Mouse (Mus musculus): ENCODE results near the gene Lcn9. TPM values are rescaled to one million over a fixed set of nuclear protein-coding genes. Genes with fewer than 3 reads are reported as not detected.
"Not testable (repeated sequence)": the region's sequence is repeated elsewhere in the genome, so short reads cannot be mapped to it uniquely, and the experiment has no call there.

The Lcn9 gene
- total RNA-seq, 1 experiment, result not detected

DNA sequence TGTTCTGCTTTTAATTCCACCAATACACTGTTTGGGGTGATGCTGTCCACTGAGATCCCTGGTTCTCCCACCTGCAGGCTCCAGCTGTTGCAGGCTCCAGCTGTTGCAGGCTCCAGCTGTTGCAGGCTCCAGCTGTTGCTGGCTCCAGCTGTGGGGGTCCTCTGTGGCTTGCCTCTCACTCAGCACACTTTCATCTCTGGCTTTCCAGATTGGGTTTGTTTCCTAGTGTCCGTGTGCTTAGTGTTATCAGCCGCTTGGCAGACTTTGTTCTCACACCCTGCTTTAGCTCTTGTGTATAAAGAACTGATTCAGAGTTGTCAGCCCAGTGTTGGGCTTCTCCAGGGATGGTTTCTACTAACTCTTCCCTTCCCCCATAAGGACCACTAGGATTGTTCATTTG lies 25.3 kb upstream of the Lcn9 start:
- Histone ChIP-seq H3K4me1 (ENCODE audit: control insufficient read depth in 2 of 2, insufficient read depth in 2 of 2, low read length in 2 of 2, poor library complexity in 1 of 2) (no peaks in the 10 kb centered on the region), H3K9me3 (ENCODE audit: control insufficient read depth, insufficient read depth, low read depth, low read length) (no peaks in the 10 kb centered on the region), H3K27ac (ENCODE audit: insufficient read depth, low read depth, low read length, poor library complexity, severe bottlenecking) (no peak overlapping the region), H3K36me3 (ENCODE audit: control insufficient read depth, insufficient read depth, low read length, poor library complexity, severe bottlenecking) (no peaks in the 10 kb centered on the region), H3K9ac (ENCODE audit: insufficient read depth, low read depth, low read length, poor library complexity, severe bottlenecking) (no peak overlapping the region), H3K4me3 (ENCODE audit: insufficient read depth in 1 of 2, low read depth in 1 of 2, low read length in 2 of 2, poor library complexity in 1 of 2, severe bottlenecking in 1 of 2) (no peak overlapping the region)
- TF ChIP-seq MAFK (IDR thresholded peaks at IDR 0.05; ENCODE audit: insufficient read depth, low read depth, low read length) (no peak), HCFC1 (IDR thresholded peaks at IDR 0.05; ENCODE audit: borderline replicate concordance, insufficient read depth, low read length) (no peak), ZNF384 (IDR thresholded peaks at IDR 0.05; ENCODE audit: low read depth, low read length) (no peak), ZC3H11A (IDR thresholded peaks at IDR 0.05; ENCODE audit: borderline replicate concordance, low read depth, low read length) (no peak), CHD2 (IDR thresholded peaks at IDR 0.05; ENCODE audit: low read depth, low read length) (no peak)
- in situ Hi-C loops (cut with MboI; ENCODE audit: low sequenced_read_pairs in 2 of 2, unreplicated experiment in 2 of 2), result no loop called here
- DNase-seq (ENCODE audit: low read depth, low spot score), result no peak

DNA sequence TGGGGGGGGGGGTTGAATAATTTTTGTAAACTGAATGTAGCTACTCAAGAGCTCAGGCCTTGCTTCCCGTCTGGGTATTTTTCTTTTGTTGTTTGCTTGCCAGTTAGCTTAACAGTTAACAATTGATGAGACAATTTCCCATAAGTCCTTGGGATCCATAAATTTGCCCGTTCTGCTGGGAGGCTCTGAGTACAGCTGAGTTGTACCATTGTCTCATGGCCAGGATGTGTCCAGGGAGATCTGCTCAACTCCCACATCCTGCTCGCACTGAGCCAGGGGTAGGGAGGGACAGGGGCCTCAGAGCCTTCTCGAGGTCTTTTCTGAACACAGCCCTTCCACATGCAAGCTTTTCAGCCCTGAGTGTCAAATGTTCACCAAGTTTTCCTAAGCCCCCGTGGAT lies 24.9 kb upstream of the Lcn9 start:
- Histone ChIP-seq H3K36me3 (ENCODE audit: control insufficient read depth, insufficient read depth, low read length, poor library complexity, severe bottlenecking) (no peaks in the 10 kb centered on the region), H3K4me3 (ENCODE audit: insufficient read depth in 1 of 2, low read depth in 1 of 2, low read length in 2 of 2, poor library complexity in 1 of 2, severe bottlenecking in 1 of 2) (no peak overlapping the region), H3K9ac (ENCODE audit: insufficient read depth, low read depth, low read length, poor library complexity, severe bottlenecking) (no peak overlapping the region), H3K27ac (ENCODE audit: insufficient read depth, low read depth, low read length, poor library complexity, severe bottlenecking) (no peak overlapping the region), H3K4me1 (ENCODE audit: control insufficient read depth in 2 of 2, insufficient read depth in 2 of 2, low read length in 2 of 2, poor library complexity in 1 of 2) (no peaks in the 10 kb centered on the region), H3K9me3 (ENCODE audit: control insufficient read depth, insufficient read depth, low read depth, low read length) (no peaks in the 10 kb centered on the region)
- no peak for DNase-seq (ENCODE audit: low read depth, low spot score)
- in situ Hi-C loops (cut with MboI; ENCODE audit: low sequenced_read_pairs in 2 of 2, unreplicated experiment in 2 of 2), result no loop called here
- TF ChIP-seq CHD2 (IDR thresholded peaks at IDR 0.05; ENCODE audit: low read depth, low read length), result no peak
- no peak for TF ChIP-seq ZNF384 (IDR thresholded peaks at IDR 0.05; ENCODE audit: low read depth, low read length)
- no peak for TF ChIP-seq MAFK (IDR thresholded peaks at IDR 0.05; ENCODE audit: insufficient read depth, low read depth, low read length)
- no peak for TF ChIP-seq HCFC1 (IDR thresholded peaks at IDR 0.05; ENCODE audit: borderline replicate concordance, insufficient read depth, low read length)
- no peak for TF ChIP-seq ZC3H11A (IDR thresholded peaks at IDR 0.05; ENCODE audit: borderline replicate concordance, low read depth, low read length)

DNA sequence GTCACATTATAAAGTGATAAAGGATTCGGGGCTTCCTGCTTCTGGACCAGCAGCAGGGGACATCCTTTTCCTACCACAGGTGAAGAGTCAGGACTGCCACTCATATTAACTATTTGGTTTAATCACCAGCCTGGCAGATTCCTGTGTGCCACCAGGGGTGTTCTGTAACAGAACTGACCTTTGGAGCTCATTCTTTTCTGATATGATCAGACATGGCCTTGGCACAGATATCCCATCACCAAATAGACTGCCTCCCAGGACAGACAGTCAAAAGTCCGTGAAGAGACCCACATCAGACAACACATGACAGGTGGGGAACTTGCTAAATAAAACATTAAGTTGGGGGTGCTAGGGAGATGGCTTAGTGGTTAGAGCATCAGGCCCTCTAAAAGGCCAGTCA lies 11.2 kb upstream of the Lcn9 start:
- no peak for DNase-seq (ENCODE audit: low read depth, low spot score)
- Histone ChIP-seq H3K4me1 (ENCODE audit: control insufficient read depth in 2 of 2, insufficient read depth in 2 of 2, low read length in 2 of 2, poor library complexity in 1 of 2) (no peaks in the 10 kb centered on the region), H3K9ac (ENCODE audit: insufficient read depth, low read depth, low read length, poor library complexity, severe bottlenecking) (no peak overlapping the region), H3K9me3 (ENCODE audit: control insufficient read depth, insufficient read depth, low read depth, low read length) (no peaks in the 10 kb centered on the region), H3K36me3 (ENCODE audit: control insufficient read depth, insufficient read depth, low read length, poor library complexity, severe bottlenecking) (no peaks in the 10 kb centered on the region), H3K4me3 (ENCODE audit: insufficient read depth in 1 of 2, low read depth in 1 of 2, low read length in 2 of 2, poor library complexity in 1 of 2, severe bottlenecking in 1 of 2) (no peak overlapping the region), H3K27ac (ENCODE audit: insufficient read depth, low read depth, low read length, poor library complexity, severe bottlenecking) (no peak overlapping the region)
- in situ Hi-C loops (cut with MboI; ENCODE audit: low sequenced_read_pairs in 2 of 2, unreplicated experiment in 2 of 2), result no loop called here
- TF ChIP-seq ZC3H11A (IDR thresholded peaks at IDR 0.05; ENCODE audit: borderline replicate concordance, low read depth, low read length) (no peak), CHD2 (IDR thresholded peaks at IDR 0.05; ENCODE audit: low read depth, low read length) (no peak), HCFC1 (IDR thresholded peaks at IDR 0.05; ENCODE audit: borderline replicate concordance, insufficient read depth, low read length) (no peak), MAFK (IDR thresholded peaks at IDR 0.05; ENCODE audit: insufficient read depth, low read depth, low read length) (no peak), ZNF384 (IDR thresholded peaks at IDR 0.05; ENCODE audit: low read depth, low read length) (no peak)

DNA sequence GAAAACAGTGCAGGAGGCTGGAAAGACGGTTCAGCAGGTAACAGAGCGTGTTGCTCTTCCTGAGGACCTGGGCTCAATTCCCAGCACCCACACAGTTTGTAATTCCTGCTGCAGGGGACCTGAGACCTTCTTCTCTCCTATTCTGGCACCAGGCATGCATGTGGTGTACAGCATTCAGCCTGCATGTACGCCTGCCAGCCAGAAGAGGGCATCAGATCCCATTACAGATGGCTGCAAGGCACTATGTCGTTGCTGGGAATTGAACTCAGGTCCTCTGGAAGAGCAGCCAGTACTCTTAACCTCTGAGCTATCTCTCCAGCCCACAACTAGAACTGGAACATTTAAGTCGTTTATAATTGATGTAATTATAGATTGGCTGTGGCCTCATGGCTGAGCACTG lies 9.6 kb upstream of the Lcn9 start:
- Histone ChIP-seq H3K27ac (ENCODE audit: insufficient read depth, low read depth, low read length, poor library complexity, severe bottlenecking) (no peak overlapping the region), H3K4me3 (ENCODE audit: insufficient read depth in 1 of 2, low read depth in 1 of 2, low read length in 2 of 2, poor library complexity in 1 of 2, severe bottlenecking in 1 of 2) (no peak overlapping the region), H3K9ac (ENCODE audit: insufficient read depth, low read depth, low read length, poor library complexity, severe bottlenecking) (no peak overlapping the region), H3K9me3 (ENCODE audit: control insufficient read depth, insufficient read depth, low read depth, low read length) (no peaks in the 10 kb centered on the region), H3K4me1 (ENCODE audit: control insufficient read depth in 2 of 2, insufficient read depth in 2 of 2, low read length in 2 of 2, poor library complexity in 1 of 2) (no peaks in the 10 kb centered on the region), H3K36me3 (ENCODE audit: control insufficient read depth, insufficient read depth, low read length, poor library complexity, severe bottlenecking) (no peaks in the 10 kb centered on the region)
- in situ Hi-C loops (cut with MboI; ENCODE audit: low sequenced_read_pairs in 2 of 2, unreplicated experiment in 2 of 2), result no loop called here
- TF ChIP-seq ZC3H11A (IDR thresholded peaks at IDR 0.05; ENCODE audit: borderline replicate concordance, low read depth, low read length) (no peak), MAFK (IDR thresholded peaks at IDR 0.05; ENCODE audit: insufficient read depth, low read depth, low read length) (no peak)
- no peak for DNase-seq (ENCODE audit: low read depth, low spot score)

- H3K9ac ChIP-seq (ENCODE audit: insufficient read depth, low read depth, low read length, poor library complexity, severe bottlenecking); H3K9me3 ChIP-seq (ENCODE audit: control insufficient read depth, insufficient read depth, low read depth, low read length); H3K36me3 ChIP-seq (ENCODE audit: control insufficient read depth, insufficient read depth, low read length, poor library complexity, severe bottlenecking); H3K4me3 ChIP-seq (ENCODE audit: insufficient read depth in 1 of 2, low read depth in 1 of 2, low read length in 2 of 2, poor library complexity in 1 of 2, severe bottlenecking in 1 of 2); DNase-seq (ENCODE audit: low read depth, low spot score); in situ Hi-C loops (cut with MboI; ENCODE audit: low sequenced_read_pairs in 2 of 2, unreplicated experiment in 2 of 2); H3K27ac ChIP-seq (ENCODE audit: insufficient read depth, low read depth, low read length, poor library complexity, severe bottlenecking); H3K4me1 ChIP-seq (ENCODE audit: control insufficient read depth in 2 of 2, insufficient read depth in 2 of 2, low read length in 2 of 2, poor library complexity in 1 of 2): not testable (repeated sequence)
These were observed 7.2 kb upstream of the Lcn9 start, which contains the start of gene Glt6d1 for GRCm38 (mm10) chr2:25815748-25816147. Glt6d1 (minus strand) TSS chr2:25815848.
